Mouse (Mus musculus) limb, embryonic 10.5 days (tissue): ENCODE results near the gene Wdr90. TPM values are rescaled to one million over a fixed set of nuclear protein-coding genes. Genes with fewer than 3 reads are reported as not detected.
A peak's percentile ranks its signal among the peaks of the same experiment; 100 is the strongest.
"Not testable (repeated sequence)": the region's sequence is repeated elsewhere in the genome, so short reads cannot be mapped to it uniquely, and the experiment has no call there.

Experiments used
- DNase-seq: peaks from one replicate; pipeline ENCODE4 v3.0.0-alpha.2; 2017; ENCODE audit warnings: low spot score
- H3K27ac ChIP-seq: fragments of 300-500 bp; sonication (generic); 2 replicates; pipeline ENCODE4 v1.5.1; 2016; ENCODE audit warnings: mild to moderate bottlenecking
- H3K27me3 ChIP-seq: fragments of 300-500 bp; sonication (generic); 2 replicates; pipeline ENCODE4 v1.6.1; 2016; ENCODE audit warnings: low read depth, mild to moderate bottlenecking; ENCODE audit not compliant: poor library complexity, severe bottlenecking
- H3K36me3 ChIP-seq: fragments of 300-500 bp; sonication (generic); 2 replicates; pipeline ENCODE4 v1.6.1; 2016; ENCODE audit warnings: mild to moderate bottlenecking, moderate library complexity
- H3K4me1 ChIP-seq: fragments of 300-500 bp; sonication (generic); 2 replicates; pipeline ENCODE4 v1.6.1; 2016
- H3K4me3 ChIP-seq: fragments of 300-500 bp; sonication (generic); 2 replicates; pipeline ENCODE4 v1.5.1; 2016; ENCODE audit warnings: mild to moderate bottlenecking, moderate library complexity
- H3K9me3 ChIP-seq: fragments of 300-500 bp; sonication (generic); replicated peaks from 2 replicates; pipeline ENCODE4 v1.6.1; 2016; ENCODE audit warnings: mild to moderate bottlenecking
- WGBS: fragments of 180-500 bp; shearing (Covaris S2); methylation state at CpG from one replicate; pipeline ENCODE4 v1.1.7; 2016; 5-methylcytosine and 5-hydroxymethylcytosine counted together
- polyA plus RNA-seq: library from polyadenylated mRNA; unstranded; fragments of >200 nt; fragmentation: Nextera tagmentation; extraction: Ambion mirVana; gene quantifications from 2 replicates; pipeline ENCODE4 v1.2.1, GENCODE M21; 2016

Wdr90 gene
- polyA plus RNA-seq, 1 experiment from 2014 or later, result 46.2 TPM

DNA sequence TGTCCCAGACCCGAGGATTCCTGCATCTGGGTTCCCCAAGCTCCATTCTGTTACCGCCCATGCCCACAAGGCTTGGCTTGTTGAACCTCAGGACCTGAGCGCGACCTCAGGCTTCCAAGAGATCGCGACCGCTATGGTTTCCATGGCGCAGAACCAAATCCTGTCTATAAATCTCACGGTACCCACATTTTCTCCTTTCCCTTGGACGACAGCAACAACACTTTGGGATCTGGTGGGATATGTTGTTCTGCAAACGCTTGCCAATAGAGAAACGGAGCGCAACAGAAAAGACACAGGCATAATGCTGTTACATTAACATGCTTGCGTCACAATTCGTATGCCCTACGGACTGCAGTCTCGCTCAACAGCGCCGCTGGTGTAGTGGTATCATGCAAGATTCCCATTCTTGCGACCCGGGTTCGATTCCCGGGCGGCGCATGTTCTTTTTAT, 13.4 kb upstream of the Wdr90 start, which contains the start of gene Mettl26:
TSS of gene Mettl26 (plus strand) at position 354 of the 450 bp plus-strand sequence.
- H3K27ac ChIP-seq, result peak within 1 kb of the TSS; percentile 92
- peaks cover 31% of the 10 kb centered on the region for H3K36me3 ChIP-seq
- peaks cover 54% of the 10 kb centered on the region for H3K4me1 ChIP-seq
- H3K9me3 ChIP-seq, result no peaks in the 10 kb centered on the region
- H3K4me3 ChIP-seq, result peak within 1 kb of the TSS; percentile 92
- no peaks in the 10 kb centered on the region for H3K27me3 ChIP-seq
- peak; percentile 96 for DNase-seq
- under 1% methylated on average over 25 of the region's 25 CpGs for WGBS

DNA sequence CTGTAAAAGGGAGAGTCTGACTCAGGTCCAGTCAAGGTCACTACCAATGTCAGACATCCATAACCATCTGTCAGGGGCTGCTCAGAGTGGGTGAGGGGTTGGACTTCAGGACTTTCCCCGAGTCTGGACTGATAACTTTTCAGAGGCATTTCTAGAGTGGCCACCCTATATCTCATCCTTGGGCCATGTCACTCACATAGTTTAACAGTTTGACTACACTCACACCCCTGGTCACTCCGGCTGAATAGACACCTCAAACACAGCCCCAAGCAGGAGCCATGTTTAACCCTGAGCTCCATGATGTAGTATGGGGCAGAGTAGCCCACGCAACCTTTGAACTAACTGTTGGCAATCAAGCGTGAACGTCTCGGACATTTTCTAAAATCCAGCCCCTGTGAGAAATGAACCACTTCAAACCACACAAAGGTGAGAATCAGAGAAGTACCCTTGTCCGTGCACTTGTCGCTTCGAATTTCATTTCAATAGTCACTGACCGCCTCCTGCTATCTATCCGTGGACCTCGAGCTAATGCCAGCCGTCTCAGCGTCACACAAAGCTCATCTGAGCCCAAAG, 12.9 kb upstream of the Wdr90 start:
- Histone ChIP-seq H3K4me3 (peak overlapping the region; percentile 92), H3K27me3 (no peaks in the 10 kb centered on the region), H3K4me1 (peaks cover 49% of the 10 kb centered on the region), H3K36me3 (peaks cover 27% of the 10 kb centered on the region), H3K9me3 (no peaks in the 10 kb centered on the region), H3K27ac (peak overlapping the region; percentile 92)
- WGBS, result 12% methylated on average over 14 of the region's 14 CpGs
- peak; percentile 47 for DNase-seq

DNA sequence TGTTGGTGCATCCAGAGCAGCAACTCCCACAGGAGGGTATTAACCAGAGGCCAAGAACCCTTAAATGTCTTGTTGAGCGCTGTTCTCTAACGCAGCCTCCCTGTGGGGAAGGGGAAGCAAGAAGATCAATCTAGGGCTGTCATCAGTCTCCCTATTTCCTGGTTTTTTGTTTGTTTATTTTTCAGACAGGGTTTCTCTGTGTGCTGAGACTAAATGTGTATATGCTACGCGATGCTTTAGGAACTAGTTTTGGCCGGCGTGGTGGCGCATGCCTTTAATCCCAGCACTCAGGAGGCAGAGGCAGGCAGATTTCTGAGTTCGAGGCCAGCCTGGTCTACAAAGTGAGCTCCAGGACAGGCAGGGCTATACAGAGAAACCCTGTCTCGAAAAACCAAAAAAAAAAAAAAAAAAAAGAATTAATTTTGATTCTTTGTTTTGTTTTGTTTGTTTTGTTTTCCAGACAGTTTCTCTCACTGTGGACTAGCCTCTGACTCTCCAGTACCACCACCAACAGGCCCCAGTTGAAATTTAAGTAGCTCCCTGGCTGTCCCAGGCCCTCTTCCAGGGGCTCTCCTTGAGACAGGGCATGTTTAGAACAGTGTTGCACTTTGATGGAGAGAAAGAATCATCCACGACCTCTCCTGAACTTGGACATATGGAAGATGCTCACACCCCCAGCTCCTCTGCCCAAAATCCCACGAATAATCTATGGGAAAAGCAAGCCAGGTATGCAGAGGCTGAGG, 12.3 kb upstream of the Wdr90 start:
- no peaks in the 10 kb centered on the region for H3K27me3 ChIP-seq
- peaks cover 20% of the 10 kb centered on the region for H3K36me3 ChIP-seq
- no peak for DNase-seq
- H3K4me1 ChIP-seq, result peaks cover 49% of the 10 kb centered on the region
- WGBS, result 82% methylated on average over 11 of the region's 11 CpGs
- H3K9me3 ChIP-seq, result no peaks in the 10 kb centered on the region
- peak overlapping the region; percentile 92 for H3K4me3 ChIP-seq
- peak overlapping the region; percentile 92; the same call in 1 of the 2 replicates for H3K27ac ChIP-seq

DNA sequence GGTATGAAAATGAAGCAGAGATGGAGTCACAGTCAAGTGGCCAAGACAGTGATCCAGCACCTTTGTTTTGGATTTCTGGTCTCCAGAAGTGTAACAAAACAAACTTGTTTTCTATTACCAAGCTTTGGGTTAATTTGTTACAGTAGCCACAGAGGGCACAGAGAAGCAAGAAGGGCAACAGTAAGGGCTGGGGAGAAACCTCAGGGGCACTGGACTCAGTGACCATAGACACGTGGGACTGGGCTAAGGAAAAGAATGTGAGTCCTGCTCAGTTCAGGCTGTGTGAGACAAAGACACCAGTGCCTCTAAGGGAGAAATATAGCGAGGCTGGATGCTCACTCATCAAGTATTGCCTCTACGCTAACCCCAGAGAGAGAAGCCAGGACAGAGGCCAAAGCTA, 11.4 kb upstream of the Wdr90 start:
- H3K4me1 ChIP-seq, result peaks cover 51% of the 10 kb centered on the region
- no peak overlapping the region for H3K27ac ChIP-seq
- WGBS, result 81% methylated on average over 3 of the region's 3 CpGs
- peaks cover 11% of the 10 kb centered on the region for H3K36me3 ChIP-seq
- H3K4me3 ChIP-seq, result no peak overlapping the region
- DNase-seq, result no peak
- H3K9me3 ChIP-seq, result no peaks in the 10 kb centered on the region
- no peaks in the 10 kb centered on the region for H3K27me3 ChIP-seq

GRCm38 (mm10) chr17:25871566-25871965, 10.3 kb upstream of the Wdr90 start:
- H3K4me1 ChIP-seq, result peaks cover 47% of the 10 kb centered on the region
- not testable (repeated sequence) for H3K4me3 ChIP-seq, H3K36me3 ChIP-seq, DNase-seq, H3K27me3 ChIP-seq, H3K27ac ChIP-seq, H3K9me3 ChIP-seq

- no peak for DNase-seq
- Histone ChIP-seq H3K9me3 (no peaks in the 10 kb centered on the region), H3K4me1 (peaks cover 39% of the 10 kb centered on the region), H3K27me3 (no peaks in the 10 kb centered on the region), H3K4me3 (no peak overlapping the region), H3K36me3 (no peaks in the 10 kb centered on the region), H3K27ac (no peak overlapping the region)
- 85% methylated on average over 2 of the region's 2 CpGs for WGBS
Measured at GRCm38 (mm10) chr17:25869954-25870353, 8.7 kb upstream of the Wdr90 start.

DNA sequence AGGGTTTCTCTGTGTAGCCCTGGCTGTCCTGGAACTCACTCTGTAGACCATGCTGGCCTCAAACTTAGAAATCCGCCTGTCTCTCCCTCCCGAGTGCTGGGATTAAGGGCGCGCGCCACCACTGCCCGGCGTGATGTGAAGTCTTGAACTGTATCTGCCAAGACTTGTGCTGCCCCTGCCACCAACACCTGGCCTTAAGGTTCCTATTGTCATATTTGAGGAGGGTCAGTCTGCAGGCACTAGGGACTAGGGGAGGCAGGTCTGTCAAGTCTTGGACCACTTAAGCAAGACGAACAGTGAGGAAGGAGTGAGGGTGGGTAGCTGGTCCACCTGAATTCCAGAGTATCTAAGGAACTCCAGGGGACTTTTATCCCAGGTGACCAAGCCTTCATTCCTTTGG, 8.2 kb upstream of the Wdr90 start:
- Histone ChIP-seq H3K4me1 (peaks cover 37% of the 10 kb centered on the region), H3K4me3 (no peak overlapping the region), H3K36me3 (no peaks in the 10 kb centered on the region), H3K27ac (no peak overlapping the region), H3K9me3 (no peaks in the 10 kb centered on the region), H3K27me3 (no peaks in the 10 kb centered on the region)
- 89% methylated on average over 8 of the region's 8 CpGs for WGBS
- DNase-seq, result no peak

- no peak for DNase-seq
- Histone ChIP-seq H3K4me1 (peaks cover 29% of the 10 kb centered on the region), H3K27me3 (no peaks in the 10 kb centered on the region), H3K36me3 (no peaks in the 10 kb centered on the region), H3K9me3 (no peaks in the 10 kb centered on the region), H3K27ac (peak within 1 kb of the TSS; percentile 71), H3K4me3 (peak within 1 kb of the TSS; percentile 78)
- WGBS, result under 1% methylated on average over 24 of the region's 24 CpGs
Measured at GRCm38 (mm10) chr17:25868601-25869191, 7.4 kb upstream of the Wdr90 start, which contains the start of gene Mcrip2. TSS of gene Mcrip2 (minus strand) at chr17:25868764.

DNA sequence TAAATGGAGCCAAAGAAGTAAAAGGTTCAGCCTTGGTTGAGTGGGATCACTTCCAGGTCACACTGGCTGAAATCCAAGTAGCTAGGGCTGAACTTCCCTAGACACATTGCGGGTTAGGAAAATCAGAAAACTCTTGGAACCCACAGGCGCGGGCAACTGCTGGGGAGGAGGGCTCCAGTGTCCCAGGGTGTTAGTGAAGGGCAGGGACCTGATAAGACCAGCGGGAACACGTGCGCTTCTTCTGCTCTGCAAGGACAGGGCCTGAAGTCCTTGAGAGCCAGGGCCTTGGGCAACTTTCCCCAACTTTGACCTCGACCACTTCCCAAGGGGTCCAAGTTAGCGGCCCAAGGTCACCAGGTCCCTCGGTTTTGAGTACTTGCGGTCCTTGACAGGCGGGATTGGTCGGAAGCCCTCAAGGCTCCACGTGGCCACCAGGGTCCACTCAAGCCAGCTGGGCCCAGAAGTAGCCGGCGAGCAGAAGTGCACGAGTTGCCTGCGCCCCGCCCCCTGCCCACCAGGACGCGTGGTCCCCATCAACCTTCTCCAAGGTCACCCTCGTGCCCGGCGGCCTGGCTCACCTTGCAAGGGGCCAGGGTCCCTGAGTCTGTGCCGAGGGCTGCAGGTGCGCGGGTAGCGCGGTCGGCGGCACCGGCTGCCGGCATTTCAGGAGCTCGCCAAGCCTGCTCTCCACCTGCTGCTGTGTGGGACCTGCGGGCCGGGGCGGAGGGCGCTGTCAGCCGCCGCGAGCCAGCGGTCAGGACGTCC, 6.7 kb upstream of the Wdr90 start:
- Histone ChIP-seq H3K4me1 (peaks cover 24% of the 10 kb centered on the region), H3K27me3 (no peaks in the 10 kb centered on the region), H3K27ac (peak overlapping the region; percentile 71), H3K4me3 (peak overlapping the region; percentile 78), H3K36me3 (no peaks in the 10 kb centered on the region), H3K9me3 (no peaks in the 10 kb centered on the region)
- peak; percentile 83 for DNase-seq
- WGBS, result 1% methylated on average over 42 of the region's 42 CpGs

DNA sequence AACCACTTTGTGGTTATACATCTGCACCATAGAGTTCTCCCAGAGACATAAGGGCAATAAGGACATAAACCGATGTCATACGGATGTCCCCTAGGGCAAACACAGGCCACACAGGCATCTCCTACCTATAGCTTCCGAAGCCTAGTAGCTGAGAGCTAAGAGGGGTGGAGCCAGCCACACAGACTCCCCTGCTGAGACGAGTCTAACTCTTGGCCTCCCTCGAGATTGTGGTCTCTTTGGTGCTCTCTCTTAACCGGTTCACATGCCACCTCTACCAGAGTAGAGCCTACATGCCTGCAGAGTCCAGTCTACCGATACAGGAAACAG, 6.2 kb upstream of the Wdr90 start:
- WGBS, result 10% methylated on average over 7 of the region's 7 CpGs
- DNase-seq, result no peak

GRCm38 (mm10) chr17:25866172-25866571, 4.9 kb upstream of the Wdr90 start:
- Histone ChIP-seq H3K27ac (no peak overlapping the region), H3K4me3 (no peak overlapping the region), H3K4me1 (peaks cover 35% of the 10 kb centered on the region), H3K9me3 (no peaks in the 10 kb centered on the region), H3K27me3 (no peaks in the 10 kb centered on the region), H3K36me3 (no peaks in the 10 kb centered on the region)
- 94% methylated on average over 3 of the region's 3 CpGs for WGBS
- DNase-seq, result no peak

More for the DNA sequence above, 6.2 kb upstream of the Wdr90 start:
- peak overlapping the region; percentile 78 for H3K4me3 ChIP-seq
- H3K9me3 ChIP-seq, result no peaks in the 10 kb centered on the region
- H3K27ac ChIP-seq, result peak overlapping the region; percentile 71
- no peaks in the 10 kb centered on the region for H3K27me3 ChIP-seq
- peaks cover 24% of the 10 kb centered on the region for H3K4me1 ChIP-seq
- H3K36me3 ChIP-seq, result no peaks in the 10 kb centered on the region

DNA sequence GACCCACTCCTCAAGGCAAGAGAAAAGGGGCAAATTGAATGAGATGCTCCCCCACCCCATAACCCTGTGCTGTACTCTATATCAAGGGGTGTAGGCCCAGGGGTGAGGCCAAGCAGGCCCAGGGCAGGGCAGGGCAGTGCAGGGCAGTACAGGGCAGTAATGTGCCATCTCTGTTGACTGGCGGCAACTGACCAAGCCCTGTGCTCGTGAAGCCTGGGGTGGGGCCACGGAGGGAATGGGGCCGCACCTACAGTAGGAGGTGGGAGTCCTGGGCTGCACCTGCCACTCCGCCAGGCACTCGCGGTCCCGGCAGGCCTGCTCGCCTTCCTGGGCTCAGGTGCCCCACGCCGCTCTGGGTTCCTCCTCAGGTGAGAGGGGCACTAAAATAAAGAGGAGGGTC, 4.0 kb upstream of the Wdr90 start:
- 0 out of 2 replicates have a peak overlapping the region, but pooled peaks have one; percentile 0 for H3K27ac ChIP-seq
- WGBS, result 89% methylated on average over 11 of the region's 11 CpGs
- H3K36me3 ChIP-seq, result no peaks in the 10 kb centered on the region
- no peaks in the 10 kb centered on the region for H3K9me3 ChIP-seq
- no peaks in the 10 kb centered on the region for H3K27me3 ChIP-seq
- no peak for DNase-seq
- no peak overlapping the region for H3K4me3 ChIP-seq
- peaks cover 44% of the 10 kb centered on the region for H3K4me1 ChIP-seq
